Mouse (Mus musculus) gastrocnemius, adult 2 months (tissue): ENCODE measurements around the gene Grm4. TPM values are rescaled to one million over a fixed set of nuclear protein-coding genes. Genes with fewer than 3 reads are reported as not detected.

Source experiments
- DNase-seq: peaks from one replicate; pipeline ENCODE4 v3.0.0; 2022
- H3K27ac ChIP-seq: fragments of 200-600 bp; 2 replicates; pipeline ENCODE4 v1.8.1; 2022; ENCODE audit warnings: mild to moderate bottlenecking
- H3K4me3 ChIP-seq: fragments of 200-600 bp; 2 replicates; pipeline ENCODE4 v1.8.1; 2022; ENCODE audit warnings: mild to moderate bottlenecking, moderate library complexity
- CTCF ChIP-seq: fragments of 200-600 bp; IDR thresholded peaks from 2 replicates; pipeline ENCODE4 v1.8.1; 2022; ENCODE audit warnings: antibody characterized with exemption, mild to moderate bottlenecking, moderate library complexity
- intact Hi-C: fragments of 180-260 bp; cut with DNase I; formaldehyde crosslinking; loops from one replicate; pipeline ENCODE4 v1.15.1; 2025
- total RNA-seq, 2 experiments: library from RNA; stranded (reverse); gene quantifications; 2 replicates each; pipeline ENCODE4 v1.2.3; 2021

Gene Grm4
- total RNA-seq, 2 experiments from 2014 or later: not detected

DNA sequence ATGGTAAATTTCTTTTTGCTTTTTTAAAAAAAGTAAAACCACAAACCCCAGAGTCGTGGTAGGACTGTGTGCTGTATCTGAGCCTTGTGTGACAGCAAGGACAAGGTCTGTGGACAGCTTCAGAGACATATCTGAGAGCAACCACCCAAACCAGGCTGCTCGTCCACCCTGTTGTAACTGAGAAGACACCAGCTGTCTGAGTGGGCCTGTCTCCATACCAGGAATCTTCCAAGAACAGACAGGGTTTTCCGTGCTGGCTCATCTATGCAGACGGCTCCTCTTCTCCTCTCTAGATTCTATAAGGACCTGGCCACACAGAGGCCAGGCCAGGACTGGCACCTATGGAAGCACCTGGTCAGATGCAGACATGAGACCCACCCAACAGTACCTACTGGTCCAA, 27.8 kb downstream of the Grm4 start:
- DNase-seq: no peak
- H3K27ac ChIP-seq: no peak overlapping the region
- intact Hi-C loops: no loop called here
- TF ChIP-seq CTCF: no peak
- no peak overlapping the region for H3K4me3 ChIP-seq

DNA sequence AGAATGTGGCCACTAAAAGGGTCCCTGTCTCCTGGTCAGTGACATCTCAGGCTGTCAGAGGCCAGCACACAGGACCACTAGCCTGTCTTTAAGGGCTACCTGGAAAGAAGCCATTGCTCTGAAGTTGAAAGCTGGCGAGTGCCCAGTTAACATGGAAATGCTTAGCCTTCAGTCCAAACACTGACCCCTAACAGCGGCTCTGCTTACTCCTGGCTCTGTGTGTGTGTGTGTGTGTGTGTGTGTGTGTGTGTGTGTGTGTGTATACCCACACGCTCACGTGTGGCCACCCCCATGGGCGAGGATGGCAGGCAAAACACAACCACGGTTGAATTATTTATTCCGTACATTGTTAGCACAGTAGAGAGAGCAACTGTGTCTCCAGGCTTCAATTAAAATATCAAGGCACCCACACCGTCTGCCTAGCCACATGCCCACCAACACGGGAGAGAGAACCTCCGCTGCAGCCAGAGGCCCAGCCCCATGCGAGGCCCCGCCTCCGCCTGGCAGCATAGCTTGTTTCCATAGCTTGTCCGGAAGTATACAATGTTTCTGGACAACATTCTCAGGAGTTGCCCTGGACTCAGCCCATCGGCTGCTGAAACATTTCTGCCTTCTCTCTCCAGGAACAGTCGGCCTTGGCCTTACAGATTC, 32.9 kb downstream of the Grm4 start:
- H3K4me3 ChIP-seq: no peak overlapping the region
- DNase-seq: no peak
- intact Hi-C loops: no loop called here
- no peak overlapping the region for H3K27ac ChIP-seq
- no peak for TF ChIP-seq CTCF

DNA sequence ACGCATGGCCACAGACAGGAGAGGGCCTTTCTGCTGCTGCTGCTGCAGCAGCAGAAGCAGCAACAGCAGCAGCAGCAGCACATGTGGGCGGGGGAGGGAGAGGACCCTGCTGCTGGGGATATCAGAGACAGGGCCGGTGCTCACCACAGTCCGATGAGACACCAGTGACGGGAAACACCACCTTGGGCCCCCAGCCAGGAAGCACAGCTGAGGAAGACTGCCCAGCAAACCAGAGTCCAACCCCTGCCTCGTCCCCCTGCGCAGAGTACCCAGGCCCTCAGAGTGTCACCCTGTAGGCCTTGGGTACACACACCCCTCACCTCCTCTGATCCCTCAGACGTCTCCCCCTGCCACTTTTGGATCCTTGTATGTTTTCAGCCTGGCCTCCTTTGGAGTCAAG, 35.3 kb downstream of the Grm4 start:
- no peak overlapping the region for H3K4me3 ChIP-seq
- TF ChIP-seq CTCF: no peak
- no peak overlapping the region for H3K27ac ChIP-seq
- intact Hi-C loops: no loop called here
- DNase-seq: no peak

DNA sequence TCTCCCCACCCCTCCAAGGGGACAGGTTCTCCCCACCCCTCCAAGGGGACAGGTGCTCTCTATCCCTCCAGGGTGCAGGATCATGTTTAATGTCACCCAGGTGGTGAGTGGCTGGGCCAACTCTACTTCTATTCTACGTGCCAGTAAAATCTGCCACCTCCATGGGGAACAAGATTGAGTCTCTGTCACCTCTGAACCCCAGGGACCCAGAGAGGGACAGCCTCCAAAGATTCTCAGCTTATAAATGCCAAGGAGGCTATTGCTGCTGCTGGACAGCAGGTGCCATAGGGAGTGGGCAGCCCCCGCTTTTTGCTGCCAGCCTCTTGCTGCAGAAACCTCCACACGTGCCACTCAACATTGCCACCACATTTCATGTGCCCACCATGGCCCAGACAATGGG, 37.6 kb downstream of the Grm4 start:
- Histone ChIP-seq H3K27ac (no peak overlapping the region), H3K4me3 (no peak overlapping the region)
- no peak for DNase-seq
- no peak for TF ChIP-seq CTCF
- intact Hi-C loops: no loop called here

DNA sequence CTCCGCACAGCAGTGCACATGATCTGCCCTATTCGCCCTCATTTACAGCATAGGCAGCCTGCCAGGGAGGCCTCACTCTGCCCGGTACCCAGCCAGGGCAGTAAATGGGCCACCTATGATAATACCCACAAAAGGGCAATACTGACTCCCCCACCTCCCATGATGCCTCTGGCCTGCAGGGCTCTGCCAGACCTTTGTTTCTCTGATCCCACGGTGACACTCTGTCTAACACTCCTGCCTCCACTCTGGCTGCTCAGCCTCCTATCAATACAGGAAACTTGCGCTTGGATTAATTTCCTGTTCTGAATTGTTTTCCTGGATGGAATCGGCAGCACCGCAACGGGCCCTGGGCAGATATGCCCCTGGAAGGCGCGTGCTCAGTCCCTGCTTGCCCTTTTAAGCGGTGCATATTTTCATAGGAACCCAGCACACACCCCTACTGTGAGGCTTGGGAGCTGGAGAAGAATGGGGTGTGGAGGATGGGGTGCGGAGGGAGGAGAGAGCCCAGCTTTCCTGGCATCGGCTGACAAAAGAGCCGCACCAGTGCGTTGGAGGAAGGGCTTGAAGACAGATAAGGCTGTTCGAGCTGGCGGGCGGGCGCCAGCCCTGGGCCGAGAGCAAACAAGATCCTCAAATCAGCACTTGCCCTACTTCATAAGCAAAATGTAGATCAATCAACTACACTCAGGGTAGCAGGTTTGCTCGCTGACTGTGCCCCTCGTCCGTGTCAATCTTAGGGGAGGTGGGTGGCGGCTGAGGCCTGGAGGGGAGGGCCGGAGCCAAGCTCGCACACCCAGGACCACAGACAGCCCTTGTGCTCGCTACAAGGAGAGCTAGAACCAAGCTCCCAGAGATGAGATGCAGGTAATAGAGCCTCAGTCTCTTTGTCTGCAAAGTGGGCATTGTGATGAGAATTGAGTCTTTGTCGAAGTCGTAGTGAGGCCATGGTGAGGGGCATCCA, 40.8 kb downstream of the Grm4 start:
- TF ChIP-seq CTCF: no peak
- intact Hi-C loops: no loop called here
- no peak for DNase-seq
- Histone ChIP-seq H3K27ac (no peak overlapping the region), H3K4me3 (no peak overlapping the region)

DNA sequence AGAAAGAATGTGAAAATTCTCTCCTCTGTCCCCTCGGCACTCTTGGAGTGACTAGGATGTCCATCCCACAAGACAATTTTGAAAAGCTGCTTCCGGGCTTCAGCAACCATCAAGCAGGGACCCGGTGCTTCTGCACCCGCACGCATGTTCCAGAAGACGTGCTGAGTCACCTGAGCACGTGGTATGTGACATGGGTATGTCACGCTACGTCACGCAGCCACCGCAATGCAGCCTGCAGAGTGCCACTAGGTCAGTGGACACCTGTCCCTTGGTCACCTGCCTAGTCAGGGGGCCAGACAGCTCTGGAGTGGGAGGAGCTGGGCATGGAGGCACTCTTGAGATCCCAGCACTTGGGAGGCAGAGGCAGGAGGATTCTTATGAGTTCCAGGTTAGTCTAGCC, 45.6 kb downstream of the Grm4 start:
- no peak for DNase-seq
- intact Hi-C loops: no loop called here
- H3K27ac ChIP-seq: no peak overlapping the region
- TF ChIP-seq CTCF: no peak
- H3K4me3 ChIP-seq: no peak overlapping the region

DNA sequence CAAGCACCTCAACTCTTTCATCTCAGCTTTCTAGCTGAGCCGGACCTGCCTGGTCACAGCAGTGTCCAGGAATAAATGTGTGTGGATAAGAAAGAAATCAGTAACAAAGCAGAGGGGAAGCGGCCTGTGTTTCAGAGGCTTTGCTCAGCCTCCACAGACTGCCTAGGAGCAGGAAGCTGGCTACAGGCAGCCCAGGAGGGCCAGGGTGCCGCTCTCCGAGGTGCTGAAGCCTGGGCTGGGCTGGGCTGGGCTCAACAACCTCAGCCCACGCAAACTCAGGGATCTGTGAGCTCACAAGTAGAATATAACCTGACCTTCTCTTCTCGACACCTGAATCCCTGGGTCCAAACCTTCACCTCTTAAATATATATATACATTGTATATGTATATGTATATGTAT, 54.6 kb downstream of the Grm4 start:
- TF ChIP-seq CTCF: no peak
- Histone ChIP-seq H3K4me3 (no peak overlapping the region), H3K27ac (no peak overlapping the region)
- peak; percentile 55 for DNase-seq
- intact Hi-C loops: no loop called here

DNA sequence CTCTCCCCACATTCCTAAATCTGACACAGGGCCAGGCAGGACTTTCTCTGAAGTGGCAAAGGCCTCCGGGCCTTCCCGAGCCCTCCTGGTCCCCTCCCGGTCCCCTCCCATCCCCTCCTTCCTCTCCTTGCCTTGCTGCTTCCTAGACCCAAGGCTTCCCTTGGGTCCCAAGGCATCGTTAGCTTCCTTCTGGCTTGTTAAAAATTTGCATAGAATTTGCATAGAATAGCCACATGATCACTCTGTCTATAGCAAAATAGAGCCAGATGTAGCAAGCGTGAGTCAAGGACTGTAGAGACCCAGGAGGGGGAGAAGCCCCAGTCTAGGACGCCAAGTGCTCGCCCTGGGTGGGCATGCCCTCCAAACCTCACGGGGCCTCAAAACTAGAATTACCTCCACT, 55.3 kb downstream of the Grm4 start:
- intact Hi-C loops: no loop called here
- H3K4me3 ChIP-seq: no peak overlapping the region
- TF ChIP-seq CTCF: no peak
- no peak for DNase-seq
- no peak overlapping the region for H3K27ac ChIP-seq

DNA sequence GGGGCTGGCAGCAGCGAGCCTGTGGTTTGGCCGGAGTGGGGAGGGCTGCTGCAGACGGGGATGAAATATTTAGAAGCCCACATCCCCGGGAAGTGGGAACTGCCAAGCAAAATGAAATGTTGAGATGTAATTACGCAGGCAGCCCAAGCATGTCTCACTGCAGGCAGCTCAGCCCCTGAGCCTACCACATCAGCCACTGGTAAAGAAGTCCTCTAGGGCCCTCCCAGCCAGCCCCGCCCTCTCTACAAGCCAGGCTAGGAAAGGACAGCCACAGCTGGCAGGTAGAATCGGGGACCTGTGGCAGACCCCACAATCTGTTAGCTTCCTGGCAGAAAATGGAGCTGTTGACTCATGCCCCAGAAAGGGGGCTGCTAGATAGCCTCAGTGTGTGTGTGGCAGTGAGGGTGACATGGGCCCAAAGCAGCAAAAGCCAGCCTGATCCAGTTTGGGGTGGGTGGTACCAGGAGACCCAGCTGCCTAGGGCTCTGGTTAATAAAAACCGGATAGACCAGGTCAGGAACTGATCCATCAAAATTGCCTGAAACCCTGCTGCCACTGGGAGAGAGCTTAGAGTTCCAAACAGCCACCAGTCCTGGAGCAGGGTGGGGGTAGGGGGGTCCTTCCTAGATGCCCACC, 56.8 kb downstream of the Grm4 start:
- TF ChIP-seq CTCF: no peak
- intact Hi-C loops: no loop called here

DNA sequence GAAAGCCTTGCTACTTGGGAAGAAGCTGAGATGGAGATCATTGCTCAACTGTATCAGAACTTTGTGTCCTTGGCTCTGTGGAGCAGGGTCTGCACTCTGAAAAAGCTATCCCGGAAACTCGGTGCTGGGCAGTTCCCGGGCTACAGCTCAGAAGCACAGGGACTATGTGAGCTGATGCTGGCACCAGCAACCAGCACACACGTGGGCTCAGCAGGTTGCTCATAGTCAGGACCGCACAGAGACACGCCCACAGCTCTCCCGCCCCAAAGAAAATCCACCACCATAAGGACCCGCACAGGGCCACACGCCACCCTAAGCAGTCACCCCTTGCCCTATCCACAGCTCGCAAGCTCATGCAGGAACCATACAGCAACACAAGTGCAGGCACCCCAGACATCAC, 61.2 kb downstream of the Grm4 start:
- intact Hi-C loops: no loop called here
- Histone ChIP-seq H3K4me3 (no peak overlapping the region), H3K27ac (no peak overlapping the region)
- no peak for TF ChIP-seq CTCF
- no peak for DNase-seq

More for the DNA sequence above, 56.8 kb downstream of the Grm4 start:
- Histone ChIP-seq H3K27ac (no peak overlapping the region), H3K4me3 (no peak overlapping the region)
- DNase-seq: no peak

DNA sequence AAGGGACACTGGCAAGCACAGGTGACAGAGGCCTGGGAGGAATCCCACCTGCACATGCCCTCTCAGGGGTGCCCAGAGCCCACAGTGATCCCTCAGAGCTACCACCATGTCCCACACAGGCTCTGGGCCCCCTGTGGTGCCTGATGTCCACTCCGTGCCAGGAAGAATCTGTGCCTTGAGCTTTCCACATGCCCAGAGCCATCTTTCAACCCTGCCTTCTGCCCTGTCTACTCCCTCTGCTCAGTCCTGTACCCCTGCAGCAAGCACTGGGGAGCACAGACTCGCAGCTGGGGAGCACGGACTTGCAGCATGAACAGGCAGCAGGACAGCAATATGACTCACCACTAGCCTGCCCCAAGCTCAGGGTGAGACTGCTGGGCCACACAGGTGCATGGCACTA, 62.0 kb downstream of the Grm4 start:
- DNase-seq: no peak
- Histone ChIP-seq H3K4me3 (no peak overlapping the region), H3K27ac (no peak overlapping the region)
- TF ChIP-seq CTCF: no peak
- intact Hi-C loops: no loop called here

DNA sequence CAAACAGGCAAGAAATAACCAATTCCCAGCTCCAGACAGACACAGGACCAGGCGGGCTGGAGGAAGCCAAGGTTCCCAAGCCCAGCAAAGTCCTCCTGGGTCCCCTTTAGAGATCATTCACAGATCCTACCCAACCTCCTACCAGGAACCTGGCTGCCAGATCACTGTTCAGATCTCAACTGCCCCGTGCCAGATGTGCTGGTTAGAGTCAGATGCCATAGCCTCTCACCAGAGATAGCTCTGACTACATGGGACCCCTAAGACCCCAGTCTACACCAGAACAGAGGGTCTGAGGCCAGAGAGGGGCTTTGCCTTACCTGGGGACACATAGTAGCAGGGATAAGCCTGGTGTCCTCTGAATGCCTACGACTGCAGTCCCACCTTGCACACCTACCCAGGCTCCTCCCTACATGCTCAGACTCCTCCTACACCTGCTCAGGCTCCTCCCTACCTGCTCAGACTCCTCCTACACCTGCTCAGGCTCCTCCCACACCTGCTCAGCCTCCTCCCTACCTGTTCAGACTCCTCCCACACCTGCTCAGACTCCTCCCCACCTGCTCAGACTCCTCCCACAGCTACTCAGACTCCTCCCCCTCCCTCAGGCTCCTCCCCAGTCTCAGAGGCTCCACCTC, 63.2 kb downstream of the Grm4 start:
- Histone ChIP-seq H3K27ac (no peak overlapping the region), H3K4me3 (no peak overlapping the region)
- intact Hi-C loops: no loop called here
- DNase-seq: no peak
- TF ChIP-seq CTCF: no peak

DNA sequence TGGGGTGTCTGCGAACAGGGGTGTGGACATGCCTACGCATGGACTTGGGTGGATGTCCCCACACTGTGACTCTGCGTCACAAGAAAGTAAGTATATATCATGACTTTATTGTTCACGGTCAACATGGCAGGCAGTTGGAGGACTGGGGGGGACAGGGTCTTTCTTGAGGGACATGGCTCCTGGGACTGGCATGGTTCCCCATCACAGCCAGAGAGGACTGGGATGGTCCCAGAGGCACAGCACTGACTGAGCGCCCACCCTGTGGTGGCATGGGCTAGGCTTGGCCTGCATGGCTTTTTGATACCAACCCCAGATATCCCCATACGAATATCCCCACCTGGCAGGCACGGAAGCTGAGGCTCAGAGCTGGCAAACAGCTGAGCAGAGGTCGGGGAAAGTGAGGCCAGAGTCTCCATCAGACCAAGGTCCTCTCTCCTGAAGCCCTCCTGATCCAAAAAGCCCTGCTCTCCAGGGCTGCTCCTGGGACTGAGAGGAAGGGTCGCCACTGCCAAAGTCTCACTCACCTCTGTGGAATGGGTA, 64.1 kb downstream of the Grm4 start:
- DNase-seq: no peak
- intact Hi-C loops: no loop called here
- TF ChIP-seq CTCF: no peak

More for the DNA sequence above, 64.1 kb downstream of the Grm4 start:
- no peak overlapping the region for H3K27ac ChIP-seq
- no peak overlapping the region for H3K4me3 ChIP-seq
